Mouse (Mus musculus) thymus, postnatal 10 days (tissue): Measurements from ENCODE around the gene 4930590J08Rik.
A peak's percentile ranks its signal among the peaks of the same experiment; 100 is the strongest.
"Not testable (repeated sequence)": the region's sequence is repeated elsewhere in the genome, so short reads cannot be mapped to it uniquely, and the experiment has no call there.

Experiments
- DNase-seq, 2 experiments: peaks; one replicate each; pipeline ENCODE4 v3.0.0; 2021; ENCODE audit warnings: low spot score in 2 of 2

4930590J08Rik gene

DNA sequence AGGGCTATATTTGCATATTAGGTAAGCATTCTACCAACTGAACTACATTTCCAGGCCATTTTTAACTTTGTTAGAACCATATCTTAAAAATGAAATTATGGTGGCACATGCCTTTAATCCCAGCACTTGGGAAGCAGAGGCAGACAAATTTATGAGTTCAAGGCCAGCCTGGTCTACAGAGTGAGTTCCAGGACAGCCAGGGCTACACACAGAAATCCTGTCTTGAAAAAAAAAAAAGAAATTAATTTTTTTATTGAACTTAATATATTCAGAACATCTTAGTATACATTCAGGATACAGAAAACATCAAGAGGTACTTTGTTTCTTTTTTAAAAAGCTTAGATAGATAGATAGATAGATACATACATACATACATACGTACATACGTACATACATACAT is at the start of gene 4930590J08Rik:
TSS of gene 4930590J08Rik (plus strand) at position 301 of the 400 bp plus-strand sequence.
- not testable (repeated sequence) for DNase-seq

DNA sequence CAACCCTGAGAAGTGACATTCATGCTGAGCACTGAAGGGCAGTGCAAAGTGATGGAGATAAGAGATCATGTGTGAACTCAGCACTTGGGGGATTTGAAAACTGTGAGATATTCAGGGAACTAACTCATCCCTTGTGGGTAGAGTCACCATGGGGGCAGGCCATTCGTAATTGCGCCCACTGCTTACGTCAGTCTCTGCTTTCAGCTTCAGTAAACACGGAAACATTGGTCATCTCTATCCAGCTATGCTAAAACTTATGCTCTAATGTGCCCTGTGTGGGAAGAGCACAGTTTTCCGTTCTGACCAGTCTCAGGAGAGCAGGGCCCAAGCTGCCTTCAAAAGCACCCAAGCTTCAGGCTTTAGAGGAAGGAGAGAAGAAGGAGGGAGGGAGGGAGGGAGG is 44.3 kb upstream of the 4930590J08Rik start:
- no peak for DNase-seq

DNA sequence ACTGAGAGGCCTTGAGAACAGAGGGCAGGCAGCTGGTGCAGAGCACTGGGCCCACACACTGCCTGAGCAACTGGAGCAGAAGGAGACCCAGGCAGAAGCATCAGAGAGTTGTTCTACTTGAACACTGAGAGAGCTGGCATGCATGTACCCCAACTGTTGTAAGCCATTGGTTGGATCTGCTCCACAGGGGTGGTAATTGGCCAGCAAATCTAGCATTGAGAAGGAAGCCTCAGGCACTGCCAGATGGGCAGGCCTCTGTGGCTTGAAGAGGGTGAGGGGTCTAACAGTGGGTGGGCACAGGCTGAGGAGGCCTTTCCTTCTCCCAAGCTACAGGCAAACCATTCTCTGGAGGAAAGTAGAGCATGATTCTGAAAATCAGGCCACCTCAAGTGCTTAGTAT is 39.8 kb upstream of the 4930590J08Rik start:
- DNase-seq: no peak

DNA sequence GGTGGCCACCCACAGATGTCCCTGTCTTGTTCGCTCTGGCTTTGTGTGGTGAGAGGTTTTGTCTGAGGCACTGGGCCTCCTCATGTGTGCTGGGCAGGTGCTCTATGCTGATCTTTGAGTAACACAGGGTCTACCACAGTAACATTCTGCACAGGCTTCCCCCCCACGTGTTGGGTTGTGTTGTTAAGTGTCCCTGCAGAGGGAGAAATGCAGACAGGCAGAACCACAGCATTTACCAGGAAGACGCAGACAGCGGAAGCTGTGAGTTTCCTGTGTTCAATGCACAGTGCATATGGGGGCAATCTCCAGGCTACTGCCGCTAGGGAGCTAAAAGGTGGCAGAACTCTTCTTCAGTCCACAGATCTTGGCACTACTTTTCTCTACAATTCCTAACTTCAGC is 38.0 kb upstream of the 4930590J08Rik start:
- DNase-seq: peak; percentile 16 to 25

DNA sequence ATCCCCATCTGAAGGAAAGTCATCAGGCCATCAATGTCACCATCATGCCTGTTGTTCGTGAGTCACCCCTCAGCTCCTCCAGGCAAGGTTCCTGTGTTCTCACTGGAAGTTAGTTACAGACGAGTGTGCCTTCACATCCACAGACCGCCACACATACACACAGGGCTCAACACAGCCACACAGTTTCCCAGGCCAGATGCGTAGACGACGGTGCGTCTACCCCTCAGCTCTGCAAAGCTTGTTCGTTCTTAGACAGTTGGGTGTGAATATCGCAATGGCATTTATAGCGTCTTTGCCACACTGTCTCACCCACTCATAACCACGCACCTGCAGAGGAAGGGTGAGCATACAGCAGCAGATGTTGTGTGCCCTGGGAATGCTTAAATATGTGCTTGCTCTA is 37.0 kb upstream of the 4930590J08Rik start:
- DNase-seq: no peak

DNA sequence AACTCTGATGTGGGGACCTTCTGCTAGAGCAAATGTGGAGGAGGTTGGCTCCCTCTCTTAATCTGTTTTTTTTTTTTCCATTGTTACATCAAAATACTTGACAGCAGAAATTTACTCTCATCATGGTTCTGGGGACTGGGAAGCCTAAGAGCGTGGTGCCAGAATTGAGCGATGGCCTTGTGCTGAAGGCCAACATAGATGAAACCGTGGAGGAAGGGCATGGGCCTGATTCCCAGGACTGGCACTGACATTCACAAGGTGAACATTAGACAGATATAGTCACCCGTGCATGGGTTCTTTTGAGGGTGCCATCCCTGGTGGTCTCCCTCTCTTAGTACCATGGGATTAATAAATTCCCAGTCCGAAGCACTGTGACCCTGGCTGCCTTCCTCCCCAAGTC is 34.5 kb upstream of the 4930590J08Rik start:
- no peak for DNase-seq

DNA sequence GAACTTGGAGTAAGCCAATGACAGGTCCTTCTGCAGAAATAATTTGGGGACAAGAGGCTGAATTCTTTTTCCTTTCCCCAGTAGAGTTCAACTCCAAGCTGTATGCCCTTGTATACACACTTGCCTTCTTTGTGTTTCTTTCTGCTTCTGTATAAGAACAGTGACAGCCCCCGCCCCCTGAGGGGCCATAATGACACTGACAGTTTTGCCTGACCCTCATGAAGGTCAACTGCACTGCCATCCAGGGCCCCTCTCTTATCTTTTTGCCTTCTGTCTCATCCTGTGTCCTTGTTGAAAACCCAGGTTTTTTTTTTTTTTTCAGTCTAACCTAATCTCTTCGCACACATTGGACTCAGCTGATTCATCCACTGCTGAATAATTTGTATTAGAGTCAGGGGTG is 29.8 kb upstream of the 4930590J08Rik start:
- DNase-seq: no peak

DNA sequence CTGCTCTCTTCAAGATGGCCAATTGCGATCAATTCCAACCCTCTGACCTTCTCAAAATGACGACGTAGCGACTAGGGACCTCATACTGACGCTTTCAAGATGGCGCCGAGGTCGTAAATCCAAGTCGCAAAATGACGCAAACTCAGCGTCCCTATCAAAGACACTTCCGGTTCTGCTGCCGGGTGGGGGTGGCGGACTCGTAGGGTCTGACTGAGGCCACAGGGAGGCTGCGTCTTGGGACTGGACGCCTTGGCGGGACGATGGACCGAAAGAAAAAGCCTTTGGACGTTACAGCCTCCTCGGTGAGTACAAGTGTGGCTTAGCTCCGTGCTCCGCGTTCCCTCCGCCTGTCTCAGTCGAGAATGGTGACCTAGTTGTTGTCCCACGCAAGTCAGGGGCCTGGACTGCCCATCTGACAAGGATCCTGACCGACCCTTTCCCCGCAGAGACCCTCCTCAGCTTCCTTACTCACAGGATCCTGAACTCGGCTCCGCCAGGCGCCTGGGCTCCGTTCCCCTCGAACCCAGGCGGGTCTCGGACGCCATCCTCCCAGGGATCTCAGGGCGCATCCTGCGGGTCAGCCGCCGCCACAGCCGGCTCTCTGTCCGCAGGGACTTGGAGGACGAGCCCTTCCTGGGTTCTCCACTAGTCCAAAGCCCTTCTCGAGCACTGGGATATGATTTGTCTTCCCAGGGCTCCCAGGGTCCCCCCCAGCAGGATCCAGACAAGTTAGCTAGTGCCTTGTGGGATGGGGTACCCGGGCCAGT is 24.5 kb upstream of the 4930590J08Rik start, which contains the start of gene Ccdc174:
TSS of gene Ccdc174 (plus strand) at position 169 of the 767 bp plus-strand sequence.
- peak; percentile 83 to 84 for DNase-seq

DNA sequence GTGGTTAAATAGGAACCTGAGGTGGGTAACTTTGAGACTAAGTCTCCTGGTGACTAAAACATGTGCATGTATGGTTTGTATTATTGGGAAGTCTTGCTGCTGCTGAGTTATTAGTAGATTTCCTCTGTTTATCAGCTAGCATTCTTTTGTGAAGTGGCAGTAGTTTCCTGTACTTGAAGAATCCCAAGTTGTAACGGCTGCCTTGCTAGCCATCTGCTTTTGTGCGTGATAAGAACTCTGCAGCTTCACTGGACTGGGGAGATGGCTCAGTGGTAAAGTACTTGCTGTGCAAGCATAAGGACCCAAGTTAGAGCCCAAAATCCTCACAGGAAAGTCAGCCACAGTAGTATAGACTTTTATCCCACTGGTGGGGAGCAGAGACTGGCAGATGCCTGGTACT is 18.8 kb upstream of the 4930590J08Rik start:
- no peak for DNase-seq

DNA sequence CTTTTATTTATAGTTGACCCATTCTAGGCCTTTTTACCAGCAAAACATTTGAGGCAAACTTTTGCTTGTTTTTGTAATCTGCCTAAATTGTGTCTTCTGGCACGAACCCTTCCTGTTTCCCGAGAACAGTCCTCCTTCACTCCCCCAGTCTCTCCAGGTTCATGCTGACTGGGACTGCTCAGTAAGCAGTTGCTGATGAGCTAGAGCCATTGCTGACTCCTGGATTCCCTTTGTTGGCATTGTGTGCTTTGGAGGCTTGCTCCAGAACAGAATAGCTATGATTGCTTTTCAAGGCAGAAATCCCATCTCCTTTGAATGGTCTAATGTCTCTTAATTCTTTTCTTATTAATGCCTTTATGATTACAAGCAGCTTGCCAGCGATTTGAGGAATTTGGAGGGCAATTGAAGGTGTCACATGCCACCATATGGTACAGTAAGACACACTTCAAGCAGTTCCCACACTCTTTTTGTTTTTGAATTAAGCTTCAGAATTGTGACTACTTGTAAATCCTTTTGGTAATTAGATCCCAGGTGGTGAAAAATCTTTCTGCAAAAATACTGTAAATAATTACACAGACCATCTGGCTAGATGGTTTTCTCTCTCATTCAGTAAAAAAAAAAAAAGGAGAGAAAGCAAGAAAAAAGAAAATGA is 13.2 kb upstream of the 4930590J08Rik start:
- DNase-seq: no peak

DNA sequence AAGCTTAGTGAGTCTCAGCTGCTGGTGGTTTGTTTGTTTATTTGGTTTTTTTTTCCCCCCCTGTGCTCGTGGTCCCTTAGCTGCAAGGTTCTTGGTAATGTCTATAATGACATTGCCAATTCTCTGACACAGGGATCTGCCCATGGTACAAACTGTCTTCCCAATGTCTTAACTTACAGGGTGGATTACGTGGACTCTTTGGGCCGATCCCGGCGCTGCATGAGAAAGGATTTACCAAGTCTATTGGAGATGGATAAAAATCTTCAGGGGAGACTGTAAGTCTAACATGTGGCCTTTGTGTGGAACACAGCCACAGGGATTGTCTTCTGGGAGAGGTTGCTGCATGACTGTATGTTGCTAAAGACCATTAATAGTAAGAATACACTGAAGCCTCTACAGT is 12.0 kb upstream of the 4930590J08Rik start:
- DNase-seq: no peak

DNA sequence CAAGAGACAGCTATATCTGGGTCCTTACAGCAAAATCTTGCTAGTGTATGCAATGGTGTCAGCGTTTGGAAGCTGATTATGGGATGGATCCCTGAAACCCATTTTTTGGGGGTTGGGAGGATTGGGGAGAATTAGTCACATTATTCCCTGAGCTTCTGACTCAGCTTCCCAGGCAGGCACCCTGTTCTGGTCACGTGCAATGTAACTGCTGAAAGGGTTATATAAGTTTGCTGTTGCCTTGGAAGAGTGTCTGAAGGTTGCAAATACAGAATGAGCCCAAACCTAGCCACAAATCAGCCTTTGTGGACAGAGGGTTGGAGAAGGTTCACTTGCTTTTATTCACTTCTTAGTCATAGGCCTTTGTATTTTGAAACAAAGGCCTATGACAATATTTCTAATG is 10.8 kb upstream of the 4930590J08Rik start:
- no peak for DNase-seq

DNA sequence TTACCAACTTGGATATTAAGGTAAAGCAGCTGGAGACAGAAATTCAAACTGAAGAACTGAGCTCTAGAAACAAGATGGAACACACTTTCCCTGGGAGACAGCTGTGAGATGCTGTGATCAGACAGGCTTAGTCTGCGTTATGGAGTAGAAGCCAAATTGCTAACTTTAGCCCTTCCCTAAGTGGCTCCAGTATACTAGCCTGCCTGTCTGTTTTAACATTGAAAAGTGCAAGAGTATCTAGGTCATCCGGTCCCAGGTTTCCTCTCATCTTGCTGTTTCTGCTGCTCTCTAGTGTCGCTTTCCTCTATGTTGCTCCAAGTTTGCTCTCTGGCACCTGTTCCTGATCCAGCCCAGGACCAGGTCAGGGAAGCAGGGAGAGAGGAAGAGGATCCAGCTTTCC is 5.8 kb upstream of the 4930590J08Rik start:
- no peak for DNase-seq

DNA sequence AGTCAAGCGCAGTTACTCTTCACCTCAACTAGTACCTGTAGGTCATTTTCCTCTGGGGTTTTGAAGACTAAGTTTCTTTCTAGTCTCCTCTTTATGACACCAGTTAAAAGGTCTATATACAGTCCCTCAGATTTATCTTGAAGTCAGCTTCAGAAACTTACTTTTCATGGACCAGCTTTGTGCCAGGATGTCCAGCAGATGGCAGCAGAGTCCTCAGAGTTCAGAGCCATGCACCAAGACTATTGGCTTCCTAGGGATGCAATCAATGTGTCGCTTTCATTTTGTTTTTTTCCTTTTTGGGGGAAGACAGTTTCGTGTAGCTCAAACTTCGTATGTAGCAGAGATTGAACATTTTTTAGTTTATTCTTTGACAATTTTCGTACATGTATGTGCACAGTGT is 1.1 kb upstream of the 4930590J08Rik start:
- DNase-seq: peak; percentile 23 to 64

DNA sequence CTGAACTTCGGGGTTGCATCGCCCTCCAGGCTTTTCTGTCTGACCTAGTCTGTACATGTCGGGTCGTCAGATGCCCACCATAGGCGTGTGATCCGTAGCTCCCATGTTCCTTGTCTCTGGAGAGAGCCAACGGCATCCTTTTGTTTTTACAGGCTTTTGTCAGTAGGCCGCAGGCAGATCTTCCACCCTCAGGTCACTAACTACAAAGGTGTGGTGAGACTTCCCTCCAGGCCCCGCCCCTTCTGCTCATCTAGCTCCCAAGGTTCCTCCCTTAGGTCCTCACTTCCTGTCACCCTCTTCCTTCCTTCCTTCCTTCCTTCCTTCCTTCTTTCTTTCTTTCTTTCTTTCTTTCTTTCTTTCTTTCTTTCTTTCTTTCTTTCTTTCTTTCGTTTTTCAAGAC is 11.4 kb downstream of the 4930590J08Rik start:
- DNase-seq: no peak

DNA sequence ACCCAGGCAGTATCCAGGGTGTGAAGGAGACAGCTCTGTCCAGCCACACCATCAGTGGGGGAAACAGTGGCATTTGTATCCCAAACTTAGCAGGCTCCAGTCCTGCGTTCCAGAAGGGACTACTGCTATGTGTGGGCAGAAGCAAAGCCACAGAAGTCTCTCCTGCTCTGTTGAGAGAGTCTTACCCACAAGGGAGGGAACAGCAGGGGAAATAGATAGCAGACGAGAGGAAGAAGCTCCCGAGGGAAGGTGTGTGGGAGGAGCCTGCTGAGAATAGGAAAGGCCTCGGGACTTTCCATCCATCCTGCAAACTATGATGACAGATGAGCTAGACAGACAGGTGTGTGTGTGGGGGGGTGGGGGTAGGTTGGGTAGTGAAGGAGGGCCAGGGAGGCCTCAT is 14.7 kb downstream of the 4930590J08Rik start:
- DNase-seq: no peak

DNA sequence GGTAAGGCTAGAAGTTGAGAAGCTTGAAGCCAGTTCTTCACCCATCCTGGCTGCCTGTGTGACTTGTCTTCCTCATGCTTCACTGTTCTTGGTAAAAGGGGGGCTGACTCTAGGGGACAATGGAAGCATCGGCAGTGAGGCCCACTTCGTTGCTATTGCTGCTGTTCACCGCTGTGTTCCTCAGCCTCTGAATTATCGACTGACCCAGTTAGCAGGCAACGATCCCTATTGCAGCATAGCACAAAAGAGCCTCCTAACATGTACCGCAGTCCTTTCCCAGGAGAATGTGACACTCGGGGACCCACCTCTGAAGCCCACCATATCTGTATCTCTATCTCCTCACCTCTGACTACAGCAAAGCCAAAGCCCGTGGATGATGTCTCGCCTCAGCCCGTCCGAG is 15.1 kb downstream of the 4930590J08Rik start:
- no peak for DNase-seq

DNA sequence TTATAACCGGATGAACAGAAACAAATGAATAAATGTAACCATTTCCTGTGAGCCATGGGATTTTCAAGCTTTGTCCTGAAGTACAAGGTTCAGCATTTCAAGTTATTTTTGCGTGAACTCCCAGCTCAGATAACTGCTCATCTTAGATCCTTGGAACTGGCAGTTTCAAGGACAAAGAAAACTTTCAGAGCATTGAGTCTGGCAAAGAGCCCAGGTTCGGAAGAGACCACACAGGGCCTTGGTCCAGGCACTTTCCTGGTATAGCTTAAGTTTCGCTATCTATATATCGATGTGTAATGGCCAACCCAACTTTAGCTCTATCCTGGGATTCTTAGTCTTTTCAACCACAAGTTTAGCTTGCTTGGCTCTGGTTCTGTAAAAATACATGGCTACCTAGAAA is 28.6 kb downstream of the 4930590J08Rik start:
- DNase-seq: no peak

DNA sequence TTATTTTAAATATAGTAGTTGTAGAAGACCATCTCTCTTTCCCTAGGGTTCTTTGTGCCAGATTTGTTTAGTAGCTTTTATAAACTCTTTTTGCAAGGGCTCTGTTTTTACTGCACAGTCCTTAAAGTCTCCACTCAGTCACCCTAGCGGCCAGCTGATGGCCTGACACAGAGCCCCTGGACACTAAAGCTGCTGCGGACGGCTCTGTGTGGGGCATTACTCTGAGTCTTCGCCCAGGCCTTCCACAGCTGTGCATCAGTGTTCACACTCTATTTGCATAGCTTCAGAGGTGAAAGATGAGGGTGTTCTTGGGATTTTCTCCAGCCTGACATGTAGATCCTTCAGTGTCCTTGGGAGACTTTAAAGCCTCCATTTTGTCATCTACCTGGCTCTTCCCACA is 35.9 kb downstream of the 4930590J08Rik start:
- no peak for DNase-seq

DNA sequence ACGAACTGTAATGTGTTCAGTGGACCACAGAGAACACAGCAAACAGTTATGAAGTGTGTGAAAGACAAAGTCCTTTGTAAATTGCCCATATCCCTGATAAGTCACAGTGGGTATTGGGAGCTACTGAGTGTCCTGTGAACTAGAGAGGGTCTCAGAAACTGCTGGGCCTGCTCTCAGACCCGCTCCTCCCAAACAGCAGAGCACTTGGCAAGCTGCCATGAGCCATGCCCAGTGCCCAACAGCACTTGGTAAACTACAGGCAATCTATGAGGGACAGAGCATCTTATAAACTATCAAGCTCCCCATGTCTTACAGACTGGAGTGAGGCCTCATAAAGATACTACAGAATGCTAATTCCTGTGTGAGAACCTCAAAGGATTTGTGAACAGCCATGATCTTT is 45.8 kb downstream of the 4930590J08Rik start:
- no peak for DNase-seq

DNA sequence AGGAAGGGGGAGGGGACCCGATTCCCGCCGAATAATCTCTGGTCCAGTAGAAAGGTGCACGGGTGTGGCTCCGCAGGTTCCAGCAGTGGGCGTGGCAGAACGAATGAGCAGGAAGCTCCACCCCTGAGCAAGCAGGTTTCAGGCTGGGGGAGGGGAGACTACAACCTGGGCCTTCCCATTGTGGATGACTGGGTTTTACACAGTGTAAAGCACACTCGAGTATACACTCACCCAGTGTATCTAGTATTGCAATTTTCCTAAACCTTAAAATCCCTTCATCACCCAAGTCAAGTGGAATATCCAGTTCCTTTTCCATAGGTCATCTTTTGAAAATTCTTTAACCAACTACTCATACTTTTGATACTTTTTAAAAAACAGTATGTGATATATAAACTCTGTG is 55.4 kb downstream of the 4930590J08Rik start:
- not testable (repeated sequence) for DNase-seq

DNA sequence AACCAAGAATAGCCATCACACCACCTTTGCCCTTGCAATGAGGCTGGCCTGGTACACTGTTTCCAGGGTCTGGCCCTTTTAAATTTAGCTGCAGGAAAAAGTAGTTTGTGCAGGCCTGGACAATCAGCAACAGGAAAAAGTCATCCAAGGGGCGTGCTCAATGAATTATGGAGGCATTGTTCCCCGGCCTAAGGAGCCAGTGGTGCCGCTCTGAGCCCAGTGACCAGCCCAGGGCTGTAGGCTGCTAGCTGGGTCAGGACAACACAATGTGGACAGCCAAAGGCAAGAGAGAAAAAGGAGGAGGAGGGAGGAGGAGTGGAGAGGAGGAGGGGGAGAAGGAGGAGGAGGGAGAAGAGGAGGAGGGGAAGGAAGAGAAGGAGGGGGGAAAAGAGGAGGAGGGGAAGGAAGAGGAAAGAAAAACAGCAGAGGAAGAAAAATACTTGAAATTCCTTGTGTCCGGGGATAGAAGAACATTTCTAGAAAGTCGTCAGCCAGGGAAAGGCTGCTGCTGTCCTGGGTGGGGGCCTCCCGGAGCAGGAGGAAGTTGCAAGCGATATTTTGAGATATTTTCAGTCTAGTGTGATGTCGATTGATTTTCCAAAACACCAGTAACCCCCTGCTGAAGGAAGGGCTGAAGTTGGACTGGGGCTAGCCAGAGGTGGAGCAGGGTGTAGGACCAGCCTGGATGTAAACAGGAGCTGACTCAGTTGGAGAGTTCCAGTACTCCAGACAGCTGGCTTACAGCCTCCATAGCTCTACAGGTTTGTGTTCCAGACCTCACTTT is 57.6 kb downstream of the 4930590J08Rik start:
- DNase-seq: no peak

DNA sequence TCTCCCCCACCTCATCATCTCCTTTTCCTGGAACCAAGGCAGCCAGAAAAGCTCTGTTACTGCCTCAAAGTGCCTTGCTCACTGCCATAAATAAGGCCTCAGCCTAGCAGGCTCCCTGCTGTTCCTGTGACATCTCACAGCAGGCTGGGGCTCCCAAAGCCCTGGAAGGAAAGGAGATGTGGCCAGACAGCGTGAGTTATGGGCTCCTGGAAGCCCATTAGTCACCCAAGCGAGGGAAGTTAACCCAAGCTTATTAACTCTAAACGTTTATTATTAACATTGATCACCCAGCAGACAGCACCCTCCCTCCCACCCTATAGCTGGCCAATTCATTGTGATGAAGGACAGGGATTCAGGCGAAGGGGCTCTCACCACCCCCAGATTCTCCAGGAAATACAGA is 60.8 kb downstream of the 4930590J08Rik start:
- DNase-seq: no peak
